Mouse (Mus musculus) adrenal gland, adult (tissue): ENCODE measurements around the gene Gxylt2.
A peak's percentile ranks its signal among the peaks of the same experiment; 100 is the strongest.

ENCODE experiments used
- DNase-seq, 2 experiments: peaks; one replicate each; pipeline ENCODE4 v3.0.0; 2022 to 2023; ENCODE audit warnings: low spot score in 1 of 2; ENCODE audit not compliant: inconsistent age in 2 of 2

Gene Gxylt2

GRCm38 (mm10) chr6:100795797-100796196, 91.3 kb downstream of the Gxylt2 start:
- no peak for DNase-seq

- DNase-seq: peak in 1 of 2 experiments; percentile 29
Observed at GRCm38 (mm10) chr6:100799290-100799689, 94.8 kb downstream of the Gxylt2 start.

GRCm38 (mm10) chr6:100799766-100800165, 95.2 kb downstream of the Gxylt2 start:
- DNase-seq: peak in 1 of 2 experiments; percentile 26

GRCm38 (mm10) chr6:100800497-100800955, 96.0 kb downstream of the Gxylt2 start:
- DNase-seq: peak; percentile 76 to 93

- peak; percentile 38 to 72 for DNase-seq
Observed at GRCm38 (mm10) chr6:100802381-100803083, 98.0 kb downstream of the Gxylt2 start.

GRCm38 (mm10) chr6:100803250-100803649, 98.7 kb downstream of the Gxylt2 start:
- DNase-seq: no peak

- DNase-seq: no peak
Observed at GRCm38 (mm10) chr6:100807187-100807586, 102.7 kb downstream of the Gxylt2 start.

GRCm38 (mm10) chr6:100807746-100808145, 103.2 kb downstream of the Gxylt2 start:
- no peak for DNase-seq

GRCm38 (mm10) chr6:100808221-100808778, 103.8 kb downstream of the Gxylt2 start:
- no peak for DNase-seq

GRCm38 (mm10) chr6:100810117-100810516, 105.6 kb downstream of the Gxylt2 start:
- DNase-seq: peak in 1 of 2 experiments; percentile 27

- DNase-seq: no peak
Observed at GRCm38 (mm10) chr6:100811731-100812130, 107.2 kb downstream of the Gxylt2 start.

- DNase-seq: no peak
Observed at GRCm38 (mm10) chr6:100821367-100821766, 116.8 kb downstream of the Gxylt2 start.

- DNase-seq: no peak
Observed at GRCm38 (mm10) chr6:100823356-100823755, 118.8 kb downstream of the Gxylt2 start.

GRCm38 (mm10) chr6:100824381-100824965, 119.9 kb downstream of the Gxylt2 start:
- DNase-seq: no peak

- no peak for DNase-seq
Observed at GRCm38 (mm10) chr6:100826046-100826445, 121.5 kb downstream of the Gxylt2 start.

GRCm38 (mm10) chr6:100828565-100828964, 124.0 kb downstream of the Gxylt2 start:
- no peak for DNase-seq

GRCm38 (mm10) chr6:100829770-100830169, 125.2 kb downstream of the Gxylt2 start:
- no peak for DNase-seq

- DNase-seq: no peak
Observed at GRCm38 (mm10) chr6:100831188-100831587, 126.7 kb downstream of the Gxylt2 start.

GRCm38 (mm10) chr6:100831751-100832150, 127.2 kb downstream of the Gxylt2 start:
- no peak for DNase-seq

- peak; percentile 93 to 97 for DNase-seq
Observed at GRCm38 (mm10) chr6:100833355-100833754, 128.8 kb downstream of the Gxylt2 start, which contains the start of gene Ppp4r2. Gene Ppp4r2 (plus strand): TSS chr6:100833622.

GRCm38 (mm10) chr6:100833811-100834481, 129.4 kb downstream of the Gxylt2 start:
- peak; percentile 70 to 88 for DNase-seq
